Mouse (Mus musculus): ENCODE measurements around the gene Ipmk. TPM values are rescaled to one million over a fixed set of nuclear protein-coding genes. Genes with fewer than 3 reads are reported as not detected.

The Ipmk gene
- polyA plus RNA-seq, 1 experiment from 2014 or later: 10.0 TPM

DNA sequence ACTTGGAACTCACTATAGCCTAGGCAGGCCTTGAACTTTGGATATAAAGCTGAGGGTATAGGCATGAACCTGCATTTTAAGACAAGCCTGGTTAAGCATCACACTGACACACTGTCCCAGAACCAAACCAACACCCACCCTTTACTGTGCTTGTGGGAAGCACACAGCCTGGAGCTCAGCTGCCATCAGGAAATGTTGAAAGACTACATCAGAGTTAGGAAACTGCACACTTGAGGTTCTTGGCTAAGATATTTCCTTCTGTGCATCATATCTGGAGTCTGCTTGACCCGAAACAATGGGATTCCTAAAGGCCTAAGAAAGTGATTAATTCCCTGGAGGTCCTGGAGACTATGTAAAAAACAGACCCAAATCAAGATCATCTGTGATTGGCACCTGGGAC, 1.7 kb downstream of the Ipmk start:
- ATAC-seq (ENCODE audit: insufficient number of reproducible peaks, low FRiP score, low TSS enrichment, low read depth): no peak
- H3K4me1 ChIP-seq: peaks cover 18% of the 10 kb centered on the region
- H3K36me3 ChIP-seq: 0 out of 2 replicates have a peak, but pooled peaks cover 3% of the 10 kb centered on the region
- H3K4me3 ChIP-seq (replicated peaks): peak overlapping the region; percentile 85; the same call in 1 of the 2 replicates
- H3K9me3 ChIP-seq (replicated peaks): no peaks in the 10 kb centered on the region
- H3K27ac ChIP-seq (replicated peaks): no peak overlapping the region
- no peaks in the 10 kb centered on the region for H3K27me3 ChIP-seq
- H3K9ac ChIP-seq: no peak overlapping the region
- H3K4me2 ChIP-seq (replicated peaks): no peak overlapping the region
- 82% methylated on average over 1 of the region's 1 CpGs for WGBS

DNA sequence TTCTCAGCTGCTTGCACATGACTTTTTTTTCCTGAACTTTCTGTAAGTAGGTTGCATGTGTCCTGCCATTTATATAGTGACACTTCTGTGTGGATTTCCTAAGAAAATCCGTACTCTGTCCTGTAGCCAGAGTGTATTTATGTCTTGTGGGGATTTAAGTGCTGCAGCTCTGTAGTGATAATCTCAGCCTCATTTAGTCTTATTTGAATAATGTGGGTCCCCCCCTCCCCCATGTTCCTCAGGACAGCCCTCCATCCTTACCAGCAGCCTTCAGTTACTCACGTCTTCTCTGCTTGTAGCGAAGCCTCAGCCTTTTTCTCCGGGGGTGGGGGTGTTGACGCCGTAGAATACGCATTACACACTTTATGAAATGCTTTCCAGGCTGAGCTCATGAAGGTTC, 3.7 kb downstream of the Ipmk start:
- Histone ChIP-seq H3K9ac (no peak overlapping the region), H3K4me1 (peaks cover 12% of the 10 kb centered on the region), H3K4me3 (replicated peaks) (no peak overlapping the region), H3K4me2 (replicated peaks) (no peak overlapping the region), H3K27me3 (no peaks in the 10 kb centered on the region), H3K27ac (replicated peaks) (no peak overlapping the region), H3K36me3 (0 out of 2 replicates have a peak, but pooled peaks cover 3% of the 10 kb centered on the region), H3K9me3 (replicated peaks) (no peaks in the 10 kb centered on the region)
- ATAC-seq (ENCODE audit: insufficient number of reproducible peaks, low FRiP score, low TSS enrichment, low read depth): no peak
- 87% methylated on average over 7 of the region's 7 CpGs for WGBS

DNA sequence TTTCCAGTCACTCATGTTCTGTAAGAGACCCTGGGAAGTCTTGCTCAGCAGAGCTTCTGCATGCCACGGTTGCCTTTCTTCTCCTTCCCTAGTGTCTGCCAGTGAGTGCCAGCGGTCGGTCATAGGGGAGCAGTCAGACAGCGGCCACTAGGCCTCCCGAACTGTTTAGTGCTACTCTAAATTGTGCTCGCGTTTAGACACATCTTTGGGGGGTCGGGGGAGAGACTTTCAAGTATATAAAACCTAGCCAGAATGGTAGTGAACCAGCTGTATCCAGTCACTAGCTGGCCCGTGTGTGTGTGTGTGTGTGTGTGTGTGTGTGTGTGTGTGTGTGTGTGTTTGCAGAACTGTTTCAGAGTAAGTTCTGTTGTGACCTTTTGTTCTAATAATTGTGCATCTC, 6.3 kb downstream of the Ipmk start:
- H3K9ac ChIP-seq: no peak overlapping the region
- WGBS: 66% methylated on average over 9 of the region's 9 CpGs
- H3K4me3 ChIP-seq (replicated peaks): no peak overlapping the region
- H3K27ac ChIP-seq (replicated peaks): no peak overlapping the region
- H3K9me3 ChIP-seq (replicated peaks): no peaks in the 10 kb centered on the region
- no peaks in the 10 kb centered on the region for H3K27me3 ChIP-seq
- no peak for ATAC-seq (ENCODE audit: insufficient number of reproducible peaks, low FRiP score, low TSS enrichment, low read depth)
- 0 out of 2 replicates have a peak, but pooled peaks cover 3% of the 10 kb centered on the region for H3K36me3 ChIP-seq
- H3K4me2 ChIP-seq (replicated peaks): no peak overlapping the region
- peaks cover 8% of the 10 kb centered on the region for H3K4me1 ChIP-seq

DNA sequence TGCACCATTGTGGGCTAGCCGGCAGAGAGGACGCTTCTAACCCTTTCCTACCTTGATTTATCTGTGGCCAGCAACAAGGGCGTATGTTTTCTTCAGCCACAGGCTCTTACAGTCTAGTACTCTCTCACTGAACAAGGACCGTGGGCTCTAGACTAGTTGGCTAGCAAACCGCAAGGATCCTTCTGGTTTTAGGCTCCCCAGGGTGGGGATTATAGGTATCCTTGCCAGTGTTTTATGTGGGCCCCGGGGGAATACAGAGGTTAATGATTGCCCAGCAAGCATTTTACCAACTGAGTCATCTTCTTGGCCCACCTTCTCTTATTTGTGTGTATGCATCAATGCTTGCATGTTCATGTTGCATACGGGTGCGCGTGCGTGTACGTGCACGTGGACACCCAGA, 7.4 kb downstream of the Ipmk start:
- Histone ChIP-seq H3K27ac (replicated peaks) (no peak overlapping the region), H3K9ac (no peak overlapping the region), H3K27me3 (no peaks in the 10 kb centered on the region), H3K9me3 (replicated peaks) (no peaks in the 10 kb centered on the region), H3K36me3 (0 out of 2 replicates have a peak, but pooled peaks cover 3% of the 10 kb centered on the region), H3K4me3 (replicated peaks) (no peak overlapping the region), H3K4me1 (no peaks in the 10 kb centered on the region), H3K4me2 (replicated peaks) (no peak overlapping the region)
- 80% methylated on average over 12 of the region's 12 CpGs for WGBS
- ATAC-seq (ENCODE audit: insufficient number of reproducible peaks, low FRiP score, low TSS enrichment, low read depth): no peak

DNA sequence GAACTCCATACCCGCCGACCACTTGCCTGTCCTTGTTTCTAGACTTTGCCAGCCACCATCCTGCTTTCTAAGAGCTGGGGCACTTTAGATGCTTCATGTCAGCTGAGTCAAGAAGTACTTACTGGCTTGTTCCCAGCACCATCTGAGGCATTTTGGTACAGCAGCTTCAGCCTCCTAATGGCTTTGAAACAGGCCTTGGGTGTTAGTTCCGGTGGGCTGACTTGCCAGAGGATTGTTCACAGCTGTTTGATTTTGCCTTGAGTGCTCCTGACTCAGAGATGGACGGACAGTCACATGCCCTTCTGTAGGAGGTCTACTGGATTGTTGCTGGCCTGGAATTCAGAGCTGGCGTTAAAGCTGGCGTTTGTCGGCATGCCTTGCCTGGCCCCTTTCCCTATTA, 13.5 kb downstream of the Ipmk start:
- Histone ChIP-seq H3K4me1 (peaks cover 7% of the 10 kb centered on the region), H3K36me3 (peaks cover 6% of the 10 kb centered on the region; the same call in 1 of the 2 replicates), H3K9ac (no peak overlapping the region), H3K27ac (replicated peaks) (no peak overlapping the region), H3K4me3 (replicated peaks) (no peak overlapping the region), H3K4me2 (replicated peaks) (no peak overlapping the region), H3K9me3 (replicated peaks) (no peaks in the 10 kb centered on the region), H3K27me3 (no peaks in the 10 kb centered on the region)
- ATAC-seq (ENCODE audit: insufficient number of reproducible peaks, low FRiP score, low TSS enrichment, low read depth): no peak
- WGBS: 69% methylated on average over 7 of the region's 7 CpGs

DNA sequence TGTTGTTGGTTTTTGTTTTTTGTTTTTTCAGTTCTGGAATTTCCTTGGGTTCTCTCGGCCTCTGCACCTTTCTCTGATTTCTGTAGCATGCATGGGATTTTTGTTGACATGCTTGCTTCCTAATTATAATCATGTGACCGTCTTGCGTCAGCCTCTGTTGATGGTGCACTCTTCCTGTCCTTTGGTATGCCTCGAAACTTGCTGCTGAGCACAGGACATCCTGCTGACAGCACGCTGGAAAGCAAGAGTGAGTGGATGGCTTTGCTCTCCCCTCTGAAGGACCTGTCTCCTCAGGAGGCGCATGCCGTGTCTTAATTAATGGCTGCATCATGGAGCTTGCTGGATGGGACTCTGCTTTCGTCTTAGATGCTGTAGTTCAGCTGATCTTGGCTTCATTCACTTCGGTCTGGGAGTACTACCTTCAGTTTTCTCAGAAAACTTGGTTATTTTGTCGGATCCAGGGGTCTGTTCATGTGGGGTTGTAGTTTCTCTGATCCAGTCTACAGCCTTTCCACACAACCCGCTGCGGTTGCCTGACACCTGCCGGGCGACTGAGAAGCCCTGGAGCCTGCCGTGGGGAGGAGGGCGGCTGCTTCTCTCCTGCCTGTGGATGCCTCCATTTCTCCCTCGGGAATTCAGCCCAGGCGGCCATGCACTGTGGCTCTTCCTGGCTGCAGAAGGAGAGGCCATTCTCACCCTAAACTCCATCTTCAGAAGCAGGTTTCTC, 14.4 kb downstream of the Ipmk start:
- 19% methylated on average over 18 of the region's 18 CpGs for WGBS
- H3K9ac ChIP-seq: no peak overlapping the region
- peaks cover 7% of the 10 kb centered on the region for H3K4me1 ChIP-seq
- H3K4me3 ChIP-seq (replicated peaks): peak overlapping the region; percentile 15; the same call in 1 of the 2 replicates
- ATAC-seq (ENCODE audit: insufficient number of reproducible peaks, low FRiP score, low TSS enrichment, low read depth): no peak
- no peaks in the 10 kb centered on the region for H3K27me3 ChIP-seq
- H3K4me2 ChIP-seq (replicated peaks): peak overlapping the region; percentile 29
- H3K27ac ChIP-seq (replicated peaks): no peak overlapping the region
- H3K9me3 ChIP-seq (replicated peaks): no peaks in the 10 kb centered on the region
- H3K36me3 ChIP-seq: peaks cover 9% of the 10 kb centered on the region

DNA sequence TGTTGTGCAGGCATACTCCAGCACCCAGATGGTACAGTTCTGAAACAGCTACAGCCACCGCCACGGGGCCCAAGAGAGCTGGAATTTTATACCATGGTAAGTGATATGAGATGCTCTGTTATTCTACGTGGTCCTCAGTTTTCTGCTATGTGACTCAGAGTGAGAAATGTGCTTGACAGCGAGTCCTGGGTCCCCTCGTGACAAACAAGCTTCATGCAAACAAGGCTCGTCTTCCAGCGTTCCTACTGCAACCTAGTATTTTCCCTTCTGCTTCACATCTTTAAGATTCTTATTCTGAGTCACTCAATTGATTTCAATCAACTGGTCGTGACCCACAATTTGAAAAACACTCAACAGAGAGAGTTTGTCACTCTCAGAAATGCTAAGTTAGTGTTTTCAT, 15.9 kb downstream of the Ipmk start:
- Histone ChIP-seq H3K4me2 (replicated peaks) (no peak overlapping the region), H3K9ac (no peak overlapping the region), H3K27me3 (no peaks in the 10 kb centered on the region), H3K9me3 (replicated peaks) (no peaks in the 10 kb centered on the region), H3K4me1 (peaks cover 7% of the 10 kb centered on the region), H3K36me3 (peaks cover 9% of the 10 kb centered on the region), H3K27ac (replicated peaks) (no peak overlapping the region), H3K4me3 (replicated peaks) (no peak overlapping the region)
- ATAC-seq (ENCODE audit: insufficient number of reproducible peaks, low FRiP score, low TSS enrichment, low read depth): no peak
- WGBS: 80% methylated on average over 8 of the region's 8 CpGs

DNA sequence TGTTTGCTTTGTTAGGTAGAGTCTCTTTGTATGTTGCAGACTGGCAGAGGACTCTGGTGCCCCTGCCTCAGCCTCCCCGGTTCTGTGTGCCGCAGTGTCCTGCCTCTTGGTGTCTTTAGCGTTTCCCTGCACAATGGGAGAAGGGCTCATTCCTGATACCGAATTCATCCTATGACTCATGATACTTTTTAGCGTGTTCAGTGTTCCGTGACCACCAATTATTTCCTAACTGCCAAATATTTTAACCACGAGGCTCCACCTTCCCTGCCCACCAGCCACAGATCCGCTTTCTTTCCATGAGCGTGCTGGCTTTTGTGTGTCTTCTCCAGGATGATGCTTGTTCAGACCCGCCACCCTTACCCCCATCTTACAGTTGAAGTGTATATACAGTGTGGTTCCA, 16.3 kb downstream of the Ipmk start:
- ATAC-seq (ENCODE audit: insufficient number of reproducible peaks, low FRiP score, low TSS enrichment, low read depth): no peak
- H3K4me3 ChIP-seq (replicated peaks): no peak overlapping the region
- H3K27ac ChIP-seq (replicated peaks): no peak overlapping the region
- H3K4me1 ChIP-seq: peaks cover 7% of the 10 kb centered on the region
- no peaks in the 10 kb centered on the region for H3K27me3 ChIP-seq
- WGBS: 74% methylated on average over 10 of the region's 10 CpGs
- no peaks in the 10 kb centered on the region for H3K9me3 ChIP-seq (replicated peaks)
- no peak overlapping the region for H3K9ac ChIP-seq
- no peak overlapping the region for H3K4me2 ChIP-seq (replicated peaks)
- peaks cover 9% of the 10 kb centered on the region for H3K36me3 ChIP-seq

DNA sequence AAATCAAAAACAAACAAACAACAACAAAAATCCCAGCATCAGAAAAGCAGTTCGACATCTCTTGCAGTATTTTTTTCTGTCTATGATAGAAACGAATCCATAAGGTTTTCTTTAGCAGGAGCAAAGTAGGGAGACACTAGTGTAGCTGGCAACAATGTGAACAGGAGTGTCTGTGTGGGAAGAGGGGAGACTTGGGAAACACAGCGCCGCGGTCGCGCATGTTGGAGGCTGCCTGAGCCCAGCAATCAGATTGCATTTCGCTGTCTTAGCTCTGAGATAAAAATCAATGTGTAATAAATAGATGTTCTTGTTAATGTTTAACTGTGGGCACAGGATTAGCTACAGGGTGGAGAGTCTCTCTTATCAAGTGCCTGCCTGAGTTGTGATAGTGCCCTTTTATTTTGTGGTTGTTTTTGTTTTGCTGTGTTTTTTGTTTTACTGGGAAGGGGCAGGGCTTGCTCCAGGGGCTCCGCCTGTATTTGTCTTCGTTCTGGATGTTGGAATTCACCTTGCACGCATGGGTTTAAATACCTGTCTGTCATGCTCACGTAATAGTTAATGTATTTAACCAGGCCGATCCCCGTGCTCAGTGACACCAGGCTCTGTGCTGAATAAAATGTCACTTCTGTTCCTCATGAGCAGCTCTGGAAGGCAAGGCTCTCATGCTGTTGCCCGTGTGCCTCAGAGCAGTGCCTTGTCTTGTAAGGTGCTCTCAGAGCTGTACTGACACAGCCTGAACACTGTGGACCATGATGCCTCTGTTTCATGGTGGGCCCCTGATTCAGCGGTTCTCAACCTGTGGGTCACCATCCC, 20.8 kb downstream of the Ipmk start:
- no peaks in the 10 kb centered on the region for H3K4me1 ChIP-seq
- 76% methylated on average over 16 of the region's 16 CpGs for whole genome bisulfite sequencing
- H3K27me3 ChIP-seq: no peaks in the 10 kb centered on the region
- H3K36me3 ChIP-seq: peaks cover 13% of the 10 kb centered on the region
- H3K4me3 ChIP-seq (replicated peaks): no peak overlapping the region
- ATAC-seq (ENCODE audit: insufficient number of reproducible peaks, low FRiP score, low TSS enrichment, low read depth): no peak
- H3K9me3 ChIP-seq (replicated peaks): no peaks in the 10 kb centered on the region
- H3K9ac ChIP-seq: no peak overlapping the region
- no peak overlapping the region for H3K4me2 ChIP-seq (replicated peaks)
- H3K27ac ChIP-seq (replicated peaks): no peak overlapping the region

DNA sequence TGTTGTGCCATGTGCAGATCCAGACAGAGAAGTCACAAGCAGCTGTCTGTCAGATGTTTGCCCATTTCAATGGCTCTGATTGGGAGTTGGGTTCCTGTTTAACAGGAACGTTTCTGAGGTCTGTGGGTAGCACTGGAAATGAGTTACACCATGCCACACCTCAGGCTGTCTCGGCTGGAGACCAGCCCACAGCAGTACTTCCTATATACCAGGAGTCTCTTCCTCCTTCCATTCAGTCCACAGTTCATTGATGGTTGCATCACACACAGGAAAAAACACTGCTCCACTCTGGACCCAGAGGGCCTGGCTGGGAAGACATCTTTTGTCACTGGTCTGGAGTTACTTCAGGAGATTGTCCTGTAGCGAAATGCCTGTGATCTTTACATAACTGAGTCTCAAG, 21.9 kb downstream of the Ipmk start:
- H3K27me3 ChIP-seq: no peaks in the 10 kb centered on the region
- no peak overlapping the region for H3K9ac ChIP-seq
- H3K4me1 ChIP-seq: no peaks in the 10 kb centered on the region
- peaks cover 13% of the 10 kb centered on the region for H3K36me3 ChIP-seq
- no peak for ATAC-seq (ENCODE audit: insufficient number of reproducible peaks, low FRiP score, low TSS enrichment, low read depth)
- no peak overlapping the region for H3K27ac ChIP-seq (replicated peaks)
- 76% methylated on average over 3 of the region's 3 CpGs for WGBS
- H3K9me3 ChIP-seq (replicated peaks): no peaks in the 10 kb centered on the region
- no peak overlapping the region for H3K4me2 ChIP-seq (replicated peaks)
- H3K4me3 ChIP-seq (replicated peaks): no peak overlapping the region

DNA sequence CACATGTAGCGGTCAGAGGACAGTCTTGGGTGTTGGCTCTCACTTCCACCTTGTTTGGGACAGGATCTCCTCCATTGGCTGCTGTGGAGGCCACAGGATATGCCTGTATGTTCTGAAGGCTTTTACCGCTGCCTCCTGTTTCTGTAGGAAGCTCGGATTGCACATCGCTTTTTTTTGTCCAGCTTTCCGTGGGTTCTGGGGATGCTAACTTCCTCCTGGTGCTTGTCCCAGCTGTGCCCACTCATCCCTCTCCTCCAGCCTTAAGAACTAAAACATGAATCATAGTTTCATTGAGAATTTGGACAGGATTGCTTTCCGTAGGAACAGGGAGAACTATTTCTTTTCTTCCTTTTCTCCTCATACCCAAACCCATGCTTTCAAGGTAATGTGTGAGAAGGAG, 24.3 kb downstream of the Ipmk start:
- 69% methylated on average over 6 of the region's 6 CpGs for WGBS
- H3K4me1 ChIP-seq: no peaks in the 10 kb centered on the region
- no peak overlapping the region for H3K4me2 ChIP-seq (replicated peaks)
- H3K27me3 ChIP-seq: no peaks in the 10 kb centered on the region
- H3K4me3 ChIP-seq (replicated peaks): no peak overlapping the region
- H3K27ac ChIP-seq (replicated peaks): no peak overlapping the region
- no peaks in the 10 kb centered on the region for H3K9me3 ChIP-seq (replicated peaks)
- H3K9ac ChIP-seq: no peak overlapping the region
- ATAC-seq (ENCODE audit: insufficient number of reproducible peaks, low FRiP score, low TSS enrichment, low read depth): no peak
- peaks cover 5% of the 10 kb centered on the region; the same call in 1 of the 2 replicates for H3K36me3 ChIP-seq

Measured in embryonic facial prominence, embryonic 15.5 days (tissue).